Mouse (Mus musculus): ENCODE measurements around the gene Kcnip2. TPM values are rescaled to one million over a fixed set of nuclear protein-coding genes. Genes with fewer than 3 reads are reported as not detected.

The Kcnip2 gene
- polyA plus RNA-seq, 1 experiment from 2014 or later, result 2.3 TPM

- Histone ChIP-seq H3K27ac (ENCODE audit: low read length) (peak overlapping the region; percentile 25; the same call in 1 of the 2 replicates), H3K4me3 (ENCODE audit: low read length) (no peak overlapping the region), H3K9ac (replicated peaks; ENCODE audit: low read length) (no peak overlapping the region), H3K4me2 (replicated peaks; ENCODE audit: low read depth, low read length) (no peak overlapping the region), H3K9me3 (ENCODE audit: low read length) (no peaks in the 10 kb centered on the region), H3K27me3 (ENCODE audit: insufficient read depth, low read length) (no peaks in the 10 kb centered on the region), H3K4me1 (ENCODE audit: insufficient read depth, low read length) (peaks cover 12% of the 10 kb centered on the region), H3K36me3 (ENCODE audit: insufficient read depth, low read length) (peaks cover 53% of the 10 kb centered on the region)
- no peak for ATAC-seq (ENCODE audit: low FRiP score, low TSS enrichment)
- 55% methylated on average over 3 of the region's 3 CpGs for WGBS
These were observed 62.3 kb downstream of the Kcnip2 start for GRCm38 (mm10) chr19:45753551-45753950.

GRCm38 (mm10) chr19:45751881-45752280 lies 64.0 kb downstream of the Kcnip2 start:
- Histone ChIP-seq H3K27ac (ENCODE audit: low read length) (no peak overlapping the region), H3K4me3 (ENCODE audit: low read length) (no peak overlapping the region), H3K4me2 (replicated peaks; ENCODE audit: low read depth, low read length) (no peak overlapping the region), H3K9me3 (ENCODE audit: low read length) (no peaks in the 10 kb centered on the region), H3K27me3 (ENCODE audit: insufficient read depth, low read length) (no peaks in the 10 kb centered on the region), H3K36me3 (ENCODE audit: insufficient read depth, low read length) (peaks cover 43% of the 10 kb centered on the region), H3K4me1 (ENCODE audit: insufficient read depth, low read length) (peaks cover 24% of the 10 kb centered on the region), H3K9ac (replicated peaks; ENCODE audit: low read length) (no peak overlapping the region)
- WGBS, result 91% methylated on average over 7 of the region's 7 CpGs
- no peak for ATAC-seq (ENCODE audit: low FRiP score, low TSS enrichment)

GRCm38 (mm10) chr19:45749243-45750043 lies 66.4 kb downstream of the Kcnip2 start, which contains the start of gene Npm3:
Gene Npm3 (minus strand): TSS chr19:45749591.
- Histone ChIP-seq H3K9ac (replicated peaks; ENCODE audit: low read length) (peak within 1 kb of the TSS; percentile 90), H3K4me1 (ENCODE audit: insufficient read depth, low read length) (peaks cover 39% of the 10 kb centered on the region), H3K27ac (ENCODE audit: low read length) (0 out of 2 replicates have a peak within 1 kb of the TSS, but pooled peaks have one; percentile 53), H3K4me2 (replicated peaks; ENCODE audit: low read depth, low read length) (peak within 1 kb of the TSS; percentile 84), H3K9me3 (ENCODE audit: low read length) (no peaks in the 10 kb centered on the region), H3K4me3 (ENCODE audit: low read length) (peak within 1 kb of the TSS; percentile 89), H3K27me3 (ENCODE audit: insufficient read depth, low read length) (peaks cover 19% of the 10 kb centered on the region), H3K36me3 (ENCODE audit: insufficient read depth, low read length) (peaks cover 21% of the 10 kb centered on the region)
- ATAC-seq (ENCODE audit: low FRiP score, low TSS enrichment), result peak; percentile 73
- under 1% methylated on average over 54 of the region's 60 CpGs for WGBS

GRCm38 (mm10) chr19:45748691-45749242 lies 67.1 kb downstream of the Kcnip2 start:
- ATAC-seq (ENCODE audit: low FRiP score, low TSS enrichment), result peak; percentile 11; the same call in 1 of the 2 replicates
- Histone ChIP-seq H3K4me1 (ENCODE audit: insufficient read depth, low read length) (peaks cover 36% of the 10 kb centered on the region), H3K9ac (replicated peaks; ENCODE audit: low read length) (peak overlapping the region; percentile 90), H3K4me2 (replicated peaks; ENCODE audit: low read depth, low read length) (peak overlapping the region; percentile 84), H3K36me3 (ENCODE audit: insufficient read depth, low read length) (peaks cover 15% of the 10 kb centered on the region), H3K9me3 (ENCODE audit: low read length) (no peaks in the 10 kb centered on the region), H3K4me3 (ENCODE audit: low read length) (peak overlapping the region; percentile 89), H3K27ac (ENCODE audit: low read length) (no peak overlapping the region), H3K27me3 (ENCODE audit: insufficient read depth, low read length) (peaks cover 26% of the 10 kb centered on the region)
- under 1% methylated on average over 33 of the region's 33 CpGs for WGBS

- ATAC-seq (ENCODE audit: low FRiP score, low TSS enrichment), result no peak
- Histone ChIP-seq H3K36me3 (ENCODE audit: insufficient read depth, low read length) (peaks cover 12% of the 10 kb centered on the region), H3K27me3 (ENCODE audit: insufficient read depth, low read length) (peaks cover 32% of the 10 kb centered on the region), H3K4me2 (replicated peaks; ENCODE audit: low read depth, low read length) (peak overlapping the region; percentile 84), H3K9me3 (ENCODE audit: low read length) (no peaks in the 10 kb centered on the region), H3K27ac (ENCODE audit: low read length) (no peak overlapping the region), H3K4me1 (ENCODE audit: insufficient read depth, low read length) (peaks cover 35% of the 10 kb centered on the region), H3K9ac (replicated peaks; ENCODE audit: low read length) (peak overlapping the region; percentile 5; the same call in 1 of the 2 replicates), H3K4me3 (ENCODE audit: low read length) (peak overlapping the region; percentile 89)
- 47% methylated on average over 9 of the region's 9 CpGs for WGBS
These were observed 67.7 kb downstream of the Kcnip2 start for GRCm38 (mm10) chr19:45748206-45748605.

- Histone ChIP-seq H3K27me3 (ENCODE audit: insufficient read depth, low read length) (peaks cover 41% of the 10 kb centered on the region), H3K4me2 (replicated peaks; ENCODE audit: low read depth, low read length) (no peak overlapping the region), H3K4me3 (ENCODE audit: low read length) (no peak overlapping the region), H3K9me3 (ENCODE audit: low read length) (no peaks in the 10 kb centered on the region), H3K36me3 (ENCODE audit: insufficient read depth, low read length) (peaks cover 5% of the 10 kb centered on the region; the same call in 1 of the 2 replicates), H3K9ac (replicated peaks; ENCODE audit: low read length) (no peak overlapping the region), H3K4me1 (ENCODE audit: insufficient read depth, low read length) (peaks cover 44% of the 10 kb centered on the region), H3K27ac (ENCODE audit: low read length) (0 out of 2 replicates have a peak overlapping the region, but pooled peaks have one; percentile 29)
- ATAC-seq (ENCODE audit: low FRiP score, low TSS enrichment), result no peak
- 20% methylated on average over 11 of the region's 11 CpGs for WGBS
These were observed 68.6 kb downstream of the Kcnip2 start for GRCm38 (mm10) chr19:45747028-45747867.

GRCm38 (mm10) chr19:45746153-45747020 lies 69.5 kb downstream of the Kcnip2 start:
- Histone ChIP-seq H3K9me3 (ENCODE audit: low read length) (no peaks in the 10 kb centered on the region), H3K9ac (replicated peaks; ENCODE audit: low read length) (no peak overlapping the region), H3K4me1 (ENCODE audit: insufficient read depth, low read length) (peaks cover 52% of the 10 kb centered on the region), H3K27me3 (ENCODE audit: insufficient read depth, low read length) (peaks cover 49% of the 10 kb centered on the region), H3K4me2 (replicated peaks; ENCODE audit: low read depth, low read length) (0 out of 2 replicates have a peak overlapping the region, but pooled peaks have one; percentile 14), H3K4me3 (ENCODE audit: low read length) (no peak overlapping the region), H3K36me3 (ENCODE audit: insufficient read depth, low read length) (no peaks in the 10 kb centered on the region), H3K27ac (ENCODE audit: low read length) (no peak overlapping the region)
- 11% methylated on average over 29 of the region's 29 CpGs for WGBS
- ATAC-seq (ENCODE audit: low FRiP score, low TSS enrichment), result peak; percentile 9; the same call in 1 of the 2 replicates

GRCm38 (mm10) chr19:45745344-45746152 lies 70.3 kb downstream of the Kcnip2 start:
- 5% methylated on average over 32 of the region's 32 CpGs for WGBS
- peak overlapping the region; percentile 14 for H3K4me2 ChIP-seq (replicated peaks; ENCODE audit: low read depth, low read length)
- peaks cover 56% of the 10 kb centered on the region for H3K27me3 ChIP-seq (ENCODE audit: insufficient read depth, low read length)

More at GRCm38 (mm10) chr19:45745344-45746152, 70.3 kb downstream of the Kcnip2 start:
- H3K9ac ChIP-seq (replicated peaks; ENCODE audit: low read length), result no peak overlapping the region
- ATAC-seq (ENCODE audit: low FRiP score, low TSS enrichment), result no peak
- H3K27ac ChIP-seq (ENCODE audit: low read length), result no peak overlapping the region
- no peaks in the 10 kb centered on the region for H3K36me3 ChIP-seq (ENCODE audit: insufficient read depth, low read length)
- peaks cover 52% of the 10 kb centered on the region for H3K4me1 ChIP-seq (ENCODE audit: insufficient read depth, low read length)
- H3K9me3 ChIP-seq (ENCODE audit: low read length), result no peaks in the 10 kb centered on the region
- 0 out of 2 replicates have a peak overlapping the region, but pooled peaks have one; percentile 10 for H3K4me3 ChIP-seq (ENCODE audit: low read length)

All from kidney, embryonic 16.5 days (tissue).